Mouse (Mus musculus) inflammation-experienced regulatory T-cells, adult 6 months (primary cell): ENCODE data around the gene Gja4. TPM values are rescaled to one million over a fixed set of nuclear protein-coding genes. Genes with fewer than 3 reads are reported as not detected.

Experiments used
- ATAC-seq: one replicate; pipeline ENCODE4 v1.8.0; 2017
- polyA plus RNA-seq, 3 experiments: library from polyadenylated mRNA; unstranded; fragments of 100-300 nt; shearing (Covaris generic); gene quantifications; one replicate each; pipeline ENCODE4 v1.2.1; 2017

Gja4 gene
- under 1 TPM in 1 of 3 experiments, not detected in 2; 0.27 TPM for polyA plus RNA-seq

- peak; percentile 38 for ATAC-seq
Observed at GRCm38 (mm10) chr4:127313861-127314260, at the start of gene Gja4. TSS of gene Gja4 (minus strand) at chr4:127314039.

DNA sequence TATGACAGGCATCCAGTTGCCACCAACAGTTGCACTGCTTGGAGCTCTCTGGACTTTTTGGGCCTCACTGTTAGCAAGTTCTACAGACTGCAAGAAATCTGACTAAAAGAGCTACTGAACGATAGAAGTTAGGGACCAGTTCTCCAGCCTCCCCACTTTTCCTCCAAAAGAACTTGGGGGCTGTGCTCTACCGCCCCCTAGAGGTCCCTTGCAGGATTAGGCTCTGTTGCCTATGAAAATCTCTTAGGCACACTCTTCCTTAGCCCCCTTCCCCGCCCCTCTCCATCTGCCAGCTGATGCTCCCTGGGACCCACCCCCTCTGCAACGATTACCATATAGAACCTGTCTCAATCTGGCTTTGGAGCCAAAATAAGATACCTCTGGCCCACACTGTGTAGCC lies 49.5 kb upstream of the Gja4 start:
- no peak for ATAC-seq

DNA sequence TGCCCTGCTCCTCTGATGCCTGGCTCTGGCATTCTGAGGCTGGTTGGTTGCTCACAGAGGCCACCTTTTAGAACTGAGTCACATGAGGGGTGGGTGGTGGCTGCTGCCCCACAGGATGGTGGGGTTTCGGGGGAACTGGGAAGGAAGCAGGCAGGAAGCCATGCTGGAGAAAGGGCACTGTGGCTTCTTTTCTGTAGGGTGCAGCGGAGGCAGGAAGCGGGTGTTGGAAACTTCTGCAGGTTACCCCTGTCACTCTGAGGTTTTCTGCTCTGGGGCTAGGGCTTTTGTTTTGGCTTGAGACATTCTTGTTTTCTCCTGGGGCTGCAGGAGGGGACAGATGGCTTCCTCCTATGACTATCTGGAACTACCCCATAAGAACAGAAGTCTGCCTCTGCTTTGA lies 48.7 kb upstream of the Gja4 start:
- no peak for ATAC-seq

- ATAC-seq, result no peak
Observed at GRCm38 (mm10) chr4:127358018-127358417, 44.2 kb upstream of the Gja4 start, which contains the start of gene Gjb5. TSS of gene Gjb5 (minus strand) at chr4:127358181.

- ATAC-seq, result no peak
Observed at GRCm38 (mm10) chr4:127354506-127355485, 41.0 kb upstream of the Gja4 start.

- no peak for ATAC-seq
Observed at GRCm38 (mm10) chr4:127353951-127354438, 40.2 kb upstream of the Gja4 start, which contains the start of gene Gjb4. TSS of gene Gjb4 (minus strand) at chr4:127354081.

GRCm38 (mm10) chr4:127352594-127352993 lies 38.8 kb upstream of the Gja4 start:
- no peak for ATAC-seq

GRCm38 (mm10) chr4:127349560-127350300 lies 35.9 kb upstream of the Gja4 start:
- ATAC-seq, result no peak

DNA sequence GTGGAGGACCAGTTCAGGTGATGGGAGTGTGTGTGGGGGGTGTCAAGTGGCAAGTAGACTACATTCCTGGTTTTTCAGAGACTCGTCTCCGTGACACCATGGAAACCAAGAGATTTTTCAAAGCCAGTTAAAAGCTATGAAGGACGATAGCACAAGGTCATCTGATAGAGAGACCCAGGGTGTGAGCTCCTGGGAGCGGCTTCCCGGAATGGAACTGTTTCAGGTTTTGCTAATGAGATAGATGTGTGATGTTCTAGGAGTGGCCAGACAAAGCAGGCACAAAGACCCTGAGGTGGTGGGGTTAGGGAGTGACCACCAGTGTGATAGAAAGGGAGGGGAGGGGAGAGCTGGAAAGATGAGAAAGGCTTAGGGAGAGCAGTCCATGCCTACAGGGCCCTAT lies 31.2 kb upstream of the Gja4 start:
- no peak for ATAC-seq

GRCm38 (mm10) chr4:127341372-127341771 lies 27.5 kb upstream of the Gja4 start:
- no peak for ATAC-seq

GRCm38 (mm10) chr4:127337668-127338067 lies 23.8 kb upstream of the Gja4 start:
- ATAC-seq, result no peak

GRCm38 (mm10) chr4:127334870-127335504 lies 21.1 kb upstream of the Gja4 start:
- no peak for ATAC-seq

- ATAC-seq, result no peak
Observed at GRCm38 (mm10) chr4:127331171-127331570, 17.3 kb upstream of the Gja4 start.

DNA sequence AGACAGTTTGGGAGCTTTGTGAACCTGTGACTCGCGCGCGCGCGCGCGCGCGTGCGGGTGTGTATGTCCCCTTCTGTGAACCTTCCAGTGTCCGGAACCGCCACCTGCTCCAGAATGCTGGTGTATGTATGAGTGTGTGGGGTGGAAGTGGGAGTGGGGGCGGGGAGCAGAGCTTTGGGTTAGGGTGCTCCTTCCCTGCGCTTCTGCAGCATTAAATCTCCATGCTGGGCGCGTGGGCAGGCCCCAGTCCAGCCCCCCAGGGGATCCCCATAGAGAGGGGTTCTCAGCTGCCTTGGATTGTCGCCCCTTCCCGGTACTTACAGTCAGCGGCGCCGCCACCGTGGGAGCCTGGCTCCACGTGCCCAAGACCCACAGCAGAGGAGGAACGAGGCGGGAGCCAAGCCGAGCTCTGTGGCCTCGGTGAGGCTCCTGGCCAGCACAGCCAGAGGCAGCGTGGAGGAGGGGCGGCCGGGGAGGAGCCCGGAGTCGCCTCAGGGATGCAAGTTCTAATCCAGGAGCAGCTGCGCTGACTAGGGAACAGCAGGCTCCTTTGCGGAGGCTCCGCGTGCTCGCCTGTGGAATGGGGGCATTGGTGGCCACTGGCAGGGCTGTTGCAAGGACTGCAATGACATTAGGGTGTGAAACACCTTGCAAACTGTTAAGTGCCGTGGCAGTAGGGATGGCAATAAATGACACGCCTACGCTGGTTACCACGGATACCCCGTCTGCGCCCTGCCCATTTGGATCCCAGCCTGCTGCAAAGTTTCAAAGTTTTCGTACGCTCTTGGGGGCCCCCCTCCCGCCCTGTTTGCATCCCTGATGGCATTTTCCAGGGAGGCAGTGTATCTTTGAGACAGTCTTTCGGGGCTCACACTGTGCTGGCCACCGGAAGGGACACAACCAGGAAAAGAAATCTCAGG lies 16.6 kb upstream of the Gja4 start, which contains the start of gene Gjb3:
TSS of gene Gjb3 (minus strand) at position 664 of the 920 bp plus-strand sequence.
- ATAC-seq, result no peak

DNA sequence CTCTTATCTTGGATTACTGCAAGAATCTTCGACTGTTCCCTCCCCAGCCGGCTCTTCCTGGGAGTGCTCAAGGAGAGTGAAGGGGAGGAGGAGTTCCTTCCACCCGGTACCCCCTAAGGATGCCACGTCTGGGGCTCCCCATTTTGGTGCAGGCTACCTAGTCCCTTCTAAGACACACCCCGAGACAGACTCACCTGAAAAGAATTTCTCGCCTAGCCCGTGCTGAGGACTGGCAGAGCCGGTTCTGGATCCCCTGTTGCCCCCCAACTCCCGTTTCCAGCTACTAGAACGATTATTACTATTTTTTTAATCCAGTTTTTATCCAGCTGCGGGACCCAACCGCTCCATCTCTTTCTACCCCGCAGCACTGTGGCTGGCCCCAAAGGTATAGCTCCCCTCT lies 15.9 kb upstream of the Gja4 start:
- no peak for ATAC-seq

- ATAC-seq, result no peak
Observed at GRCm38 (mm10) chr4:127329046-127329445, 15.2 kb upstream of the Gja4 start.

DNA sequence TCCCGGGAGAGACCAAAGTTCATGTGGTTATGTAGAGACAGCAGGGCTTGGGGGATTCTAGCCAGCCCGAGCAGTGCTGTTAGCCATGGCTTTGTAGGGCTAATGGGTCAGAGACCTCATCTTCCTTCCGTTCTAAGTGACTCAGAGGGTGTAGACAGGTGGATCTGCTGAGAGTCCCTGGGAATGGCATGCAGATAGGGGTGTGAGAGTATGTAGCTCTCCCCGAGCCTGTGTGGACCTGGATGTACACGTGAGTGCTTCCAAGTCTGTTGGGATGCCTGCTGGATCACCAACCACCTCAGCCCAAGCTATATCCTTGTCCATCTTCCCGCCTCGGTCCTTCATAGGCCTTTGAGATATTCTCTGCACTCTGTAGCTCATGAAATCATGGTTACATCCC lies 14.5 kb upstream of the Gja4 start:
- ATAC-seq, result no peak

- no peak for ATAC-seq
Observed at GRCm38 (mm10) chr4:127327749-127328148, 13.9 kb upstream of the Gja4 start.

- ATAC-seq, result no peak
Observed at GRCm38 (mm10) chr4:127327258-127327657, 13.4 kb upstream of the Gja4 start.

DNA sequence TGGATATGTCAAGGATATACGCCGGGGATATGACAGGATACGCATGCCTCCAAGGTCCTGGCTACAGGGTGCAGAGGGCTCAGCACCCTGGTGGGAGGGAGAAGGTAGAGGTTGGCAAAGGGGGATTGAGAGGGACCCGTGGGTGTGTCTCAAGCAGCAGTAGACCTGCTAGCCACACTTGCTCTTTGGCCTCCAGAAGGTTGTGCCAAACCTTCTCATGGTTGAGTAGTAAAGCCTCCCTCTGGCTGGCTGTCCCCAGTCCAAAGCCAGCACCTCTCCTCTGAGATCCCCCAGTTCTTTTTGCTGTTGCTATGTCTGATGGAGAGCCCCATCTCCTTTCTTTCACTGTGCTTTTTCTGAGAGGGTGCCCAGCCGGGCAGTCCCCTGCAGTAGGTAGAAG lies 11.4 kb upstream of the Gja4 start:
- no peak for ATAC-seq

- ATAC-seq, result no peak
Observed at GRCm38 (mm10) chr4:127324759-127325158, 10.9 kb upstream of the Gja4 start.

DNA sequence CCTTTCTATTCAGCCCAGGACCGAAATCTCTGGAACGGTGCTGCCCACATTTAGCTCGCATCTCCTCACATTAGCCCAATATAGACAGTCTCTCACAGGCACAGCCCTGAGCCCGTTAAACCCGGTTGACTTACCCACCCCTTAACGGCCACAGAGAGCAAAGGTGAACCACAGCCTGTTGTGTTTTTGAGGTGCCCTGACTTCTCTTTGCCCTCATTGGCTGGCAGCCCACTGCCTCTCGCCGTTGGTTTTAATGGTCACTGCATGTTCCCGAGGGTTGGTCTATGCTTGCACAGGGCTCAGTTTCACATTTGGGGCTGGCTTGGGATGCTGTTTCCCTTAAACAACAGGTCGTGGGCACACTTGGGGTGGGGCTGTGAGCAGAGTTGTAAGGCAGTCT lies 10.5 kb upstream of the Gja4 start:
- ATAC-seq, result no peak
